Mouse (Mus musculus) kidney, adult 8-10 months (tissue): ENCODE results near the gene Fndc11.
A peak's percentile ranks its signal among the peaks of the same experiment; 100 is the strongest.

Source experiments
- DNase-seq, 2 experiments: peaks; one replicate each; pipeline ENCODE4 v3.0.0; 2022

The Fndc11 gene

DNA sequence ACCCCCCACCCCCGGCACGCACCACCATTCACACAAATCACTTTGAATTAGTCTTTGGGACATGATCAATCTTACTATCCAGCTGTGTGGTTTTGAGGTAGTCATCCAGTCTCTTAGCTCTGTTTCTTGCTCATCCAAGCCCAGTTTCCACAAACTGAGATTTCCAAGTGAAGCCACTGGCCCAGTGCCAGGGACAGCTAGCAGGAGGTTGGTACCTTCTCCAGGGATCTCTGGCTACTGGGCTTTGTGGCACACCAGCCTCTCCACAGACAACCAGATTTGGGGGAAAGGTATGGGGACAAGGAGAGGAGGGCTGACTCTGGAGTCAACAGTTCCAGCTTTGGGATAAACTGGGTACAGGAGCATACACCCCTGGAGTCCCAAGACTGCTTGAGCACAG is 548 bp downstream of the Fndc11 start:
- no peak for DNase-seq

DNA sequence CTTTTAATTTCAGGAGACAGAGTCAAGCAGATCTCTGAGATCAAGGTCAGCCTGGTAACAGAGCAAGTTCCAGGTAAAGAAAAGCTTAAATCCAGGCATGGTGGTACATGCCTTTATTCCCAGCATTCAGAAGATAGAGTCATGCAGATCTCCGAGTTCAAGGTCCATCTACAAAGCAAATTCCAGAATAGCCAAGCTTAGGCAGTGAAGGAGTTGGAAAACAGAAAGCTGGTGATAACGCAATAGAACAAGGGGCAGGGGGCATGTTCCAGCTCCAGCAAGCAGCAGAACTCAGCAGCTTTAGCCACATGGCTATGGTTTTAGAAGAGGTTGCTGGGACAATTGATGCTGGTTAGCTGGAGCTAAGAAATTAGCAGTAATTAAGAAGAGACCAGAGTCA is 5.2 kb downstream of the Fndc11 start:
- DNase-seq: no peak

DNA sequence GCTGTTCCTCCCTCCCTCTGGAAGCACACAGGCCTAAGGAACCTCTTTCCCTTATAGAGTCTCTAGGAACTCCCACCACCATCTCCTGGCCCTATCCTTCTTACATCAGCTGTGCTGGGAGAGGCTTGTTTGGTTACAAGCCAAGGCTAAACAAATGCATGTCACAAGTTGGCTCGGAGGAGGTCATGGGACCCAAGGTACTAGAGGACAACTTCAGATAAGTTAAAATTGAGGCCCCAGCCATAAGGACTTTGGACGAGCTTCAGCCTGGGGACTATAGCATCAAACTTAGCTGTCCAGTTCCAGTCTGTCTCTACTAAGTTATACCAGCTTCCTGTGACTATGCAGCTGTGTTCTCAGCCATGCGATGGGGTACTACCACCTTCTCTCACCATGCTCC is 7.3 kb downstream of the Fndc11 start:
- DNase-seq: no peak

DNA sequence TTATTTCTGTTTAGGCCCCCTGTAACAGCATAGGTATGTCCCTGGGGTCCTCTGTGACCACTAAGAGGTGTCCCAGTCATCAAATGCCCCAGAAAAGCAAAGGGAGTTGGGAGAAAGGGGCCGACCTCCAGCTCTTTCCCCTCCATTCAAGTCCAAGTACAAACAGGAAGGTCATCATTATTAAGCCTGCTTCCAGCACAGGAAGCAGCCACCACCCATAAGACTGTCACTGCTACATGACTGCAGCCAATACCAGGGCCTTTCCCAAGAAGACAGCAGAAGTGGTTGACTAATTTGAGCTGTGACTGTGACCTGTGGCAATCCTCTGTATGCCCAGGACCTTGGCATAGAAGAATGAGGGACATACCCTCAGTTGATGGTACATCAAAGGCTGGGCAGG is 8.5 kb downstream of the Fndc11 start:
- no peak for DNase-seq

DNA sequence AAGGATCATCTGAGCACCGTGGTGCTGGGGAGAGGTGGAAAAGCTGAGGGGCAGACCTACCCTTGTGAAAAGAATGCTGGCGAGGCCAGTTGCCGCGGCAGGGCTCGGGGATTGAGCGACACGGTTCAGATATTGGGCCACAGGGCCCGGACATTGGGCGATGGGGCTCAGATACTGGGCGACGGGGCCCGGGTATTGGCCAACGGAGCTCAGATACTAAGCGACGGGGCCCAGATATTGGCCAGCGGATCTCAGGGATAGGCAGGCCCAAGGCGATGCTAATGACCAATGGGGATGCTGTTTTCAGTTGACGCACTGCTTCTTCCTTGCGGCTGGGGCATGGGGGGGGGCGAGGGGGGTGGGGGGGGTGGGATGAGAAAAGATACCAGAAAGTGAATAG is 11.4 kb downstream of the Fndc11 start:
- no peak for DNase-seq

DNA sequence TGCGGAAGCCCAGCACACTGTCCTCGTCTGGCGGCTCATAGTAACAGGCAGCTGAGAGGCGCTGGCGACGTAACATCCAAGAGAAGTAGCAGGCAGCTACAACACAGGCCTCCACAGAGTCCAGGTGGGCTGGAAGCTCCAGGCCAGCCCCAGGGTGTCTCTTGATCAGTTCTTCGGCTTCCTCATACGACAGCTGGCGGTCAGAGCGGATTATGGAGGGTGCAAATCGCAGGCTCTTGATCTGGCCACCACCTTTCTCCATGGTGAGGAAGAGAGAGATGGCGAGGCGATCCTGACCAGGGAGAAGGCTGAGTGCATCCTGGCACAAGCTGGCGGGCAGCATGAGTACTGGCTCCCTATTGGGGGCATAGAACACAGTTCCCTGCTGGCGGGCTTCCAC is 13.6 kb downstream of the Fndc11 start:
- no peak for DNase-seq

DNA sequence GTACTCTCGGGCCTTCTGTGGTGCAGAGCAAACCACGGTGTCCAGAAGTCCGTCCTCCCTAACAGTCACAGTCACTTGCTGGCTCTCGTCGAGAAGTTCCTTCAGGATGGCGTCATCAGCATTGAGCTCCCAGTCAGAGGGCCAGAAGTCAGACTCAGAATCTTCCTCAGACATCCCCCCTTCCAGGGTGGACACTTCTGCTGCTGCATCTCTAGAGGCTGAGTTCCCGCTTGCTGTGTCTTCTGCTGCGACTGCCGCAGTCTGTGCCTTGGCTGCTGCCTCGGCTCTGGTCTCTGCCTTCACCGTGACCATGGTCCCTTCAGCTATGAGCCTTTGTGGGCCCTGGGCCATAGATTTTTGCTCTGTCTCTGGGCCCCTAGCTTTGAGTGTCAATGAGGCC is 14.9 kb downstream of the Fndc11 start:
- no peak for DNase-seq

DNA sequence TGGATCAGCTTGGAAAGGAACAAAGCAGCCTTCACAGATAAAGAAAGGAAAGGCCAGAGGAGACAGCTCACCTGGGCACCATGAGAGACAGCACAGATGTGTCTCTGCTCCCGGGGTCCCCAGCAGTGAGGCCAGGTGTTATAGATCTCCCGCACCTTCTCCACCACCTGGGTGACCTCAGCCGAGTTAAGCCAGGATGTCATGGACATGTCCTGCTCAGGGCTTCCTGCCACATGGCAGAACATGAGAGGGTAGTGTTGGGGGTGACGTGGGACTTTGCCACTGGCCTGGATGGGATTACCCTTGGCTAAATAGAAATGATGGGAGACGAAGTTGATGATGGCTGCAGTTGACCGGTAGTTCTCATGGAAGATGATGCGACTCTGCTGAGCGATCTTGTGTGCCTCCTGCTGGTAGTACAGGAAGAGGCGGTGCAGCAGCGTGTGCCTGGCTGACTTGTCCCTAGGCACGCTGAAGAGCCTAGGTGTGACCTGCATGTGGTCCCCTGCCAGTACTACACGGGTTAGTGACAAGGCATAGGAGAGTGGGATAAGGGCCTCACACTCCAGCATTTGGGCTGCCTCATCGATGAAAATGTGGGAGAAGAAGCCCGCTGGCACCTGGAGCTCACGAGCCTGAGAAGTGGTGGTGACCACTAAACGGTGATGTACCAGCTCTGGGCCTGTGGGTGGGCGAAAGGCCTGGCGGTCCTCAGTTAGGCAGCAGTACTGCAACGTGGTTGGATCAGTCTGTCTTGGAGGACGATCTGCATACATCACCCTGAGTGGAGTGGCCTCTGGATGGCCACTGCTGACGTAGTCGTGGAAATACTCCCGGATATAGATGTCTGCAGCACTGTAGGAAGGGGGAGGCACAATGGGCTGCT is 16.1 kb downstream of the Fndc11 start:
- no peak for DNase-seq

DNA sequence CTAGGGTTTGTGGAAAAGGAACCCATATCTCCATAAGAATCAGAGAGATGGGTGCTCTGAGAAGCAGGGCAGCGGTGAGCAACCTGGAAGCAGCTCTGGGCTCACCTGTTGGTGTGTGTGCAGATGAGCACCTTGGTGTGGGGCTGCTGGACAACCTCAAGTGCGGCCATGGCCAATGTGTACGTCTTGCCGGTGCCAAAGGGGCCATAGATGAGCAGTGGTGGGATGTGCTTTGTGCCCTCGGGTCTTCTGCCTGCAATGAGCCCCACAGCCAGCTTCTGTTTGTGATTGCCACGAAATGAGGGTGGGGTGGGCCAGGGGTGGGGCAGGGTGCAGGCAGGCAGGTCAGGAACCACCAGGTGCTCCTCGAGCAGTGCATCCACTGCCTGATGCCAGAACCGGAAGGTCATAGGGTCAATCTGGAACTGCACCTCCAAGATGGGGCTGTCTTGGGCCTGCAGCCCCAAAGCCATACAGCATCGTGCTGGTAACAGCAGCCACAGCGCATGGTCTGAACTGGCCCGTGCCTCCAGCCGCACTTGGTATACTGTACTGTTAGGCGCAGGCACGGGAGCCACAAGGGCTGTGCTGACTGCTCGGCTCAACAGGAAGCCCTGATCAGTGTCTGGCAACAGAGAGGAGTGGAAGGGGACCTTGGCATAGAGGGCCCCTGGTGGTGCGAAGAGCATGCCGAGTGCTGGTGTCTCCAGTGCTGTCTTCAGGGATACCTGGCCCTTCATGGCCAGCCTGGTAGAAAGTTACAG is 17.6 kb downstream of the Fndc11 start:
- DNase-seq: no peak

DNA sequence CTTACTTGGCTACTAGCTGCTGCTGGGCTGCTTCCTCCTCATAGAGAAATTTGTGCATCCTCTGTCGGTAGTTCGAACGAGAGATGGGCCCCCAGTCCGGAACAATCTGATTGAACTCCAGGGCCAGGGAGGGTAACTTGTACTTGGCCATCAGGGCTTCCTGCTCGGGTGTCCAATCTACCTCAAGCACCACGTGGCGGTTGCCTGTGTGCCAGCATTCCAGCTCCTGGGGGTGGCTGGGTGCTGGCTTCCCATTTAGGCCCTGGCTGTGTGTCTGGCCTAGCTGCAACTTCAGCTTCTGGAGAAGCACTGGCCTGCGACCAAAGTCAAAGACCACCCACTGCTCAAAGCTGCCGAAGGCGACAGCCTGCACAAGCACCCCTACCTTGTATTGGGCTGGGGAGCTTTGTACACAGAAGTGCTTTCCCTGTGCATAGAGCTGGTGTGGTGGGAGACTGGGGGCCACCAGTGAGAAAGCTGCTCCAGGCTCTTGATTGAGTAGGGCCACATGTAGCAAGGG is 18.3 kb downstream of the Fndc11 start:
- DNase-seq: no peak

DNA sequence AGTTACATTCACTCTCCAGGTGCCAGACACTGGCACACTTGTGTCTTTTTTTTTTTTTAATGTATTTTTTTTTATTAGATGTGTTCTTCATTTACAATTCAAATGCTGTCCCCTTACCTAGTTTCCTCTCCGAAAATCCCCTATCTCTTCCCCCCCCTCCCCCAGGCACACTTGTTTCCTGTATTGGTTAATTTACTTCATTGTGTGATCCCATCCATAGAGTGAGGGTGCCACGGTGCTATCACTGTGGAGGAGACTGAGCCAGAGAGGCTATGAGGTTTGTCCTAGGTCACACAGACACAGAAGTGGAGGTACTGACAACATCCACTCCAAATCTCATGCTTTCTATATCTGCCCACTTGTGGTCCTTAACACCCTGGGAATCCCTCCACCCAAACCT is 19.0 kb downstream of the Fndc11 start:
- DNase-seq: no peak

DNA sequence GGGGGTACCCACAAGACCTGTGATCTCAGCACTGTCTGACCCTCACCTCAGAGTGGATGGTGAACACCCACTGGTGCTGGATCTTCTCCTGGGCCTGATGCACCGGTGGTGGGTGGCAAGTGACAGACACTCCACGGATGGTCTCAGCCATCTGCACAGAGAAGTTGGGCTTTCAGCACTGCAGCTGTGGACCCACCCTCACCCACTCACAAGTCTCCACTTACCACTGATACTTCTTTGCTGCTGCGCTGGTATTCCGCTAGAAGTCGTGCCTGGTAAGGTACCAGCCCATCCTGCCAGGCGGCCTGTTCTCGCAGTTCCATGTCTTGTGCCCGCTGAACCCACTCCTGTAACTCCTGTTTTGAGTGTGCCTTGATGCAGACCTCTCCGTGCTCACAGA is 19.4 kb downstream of the Fndc11 start:
- no peak for DNase-seq

DNA sequence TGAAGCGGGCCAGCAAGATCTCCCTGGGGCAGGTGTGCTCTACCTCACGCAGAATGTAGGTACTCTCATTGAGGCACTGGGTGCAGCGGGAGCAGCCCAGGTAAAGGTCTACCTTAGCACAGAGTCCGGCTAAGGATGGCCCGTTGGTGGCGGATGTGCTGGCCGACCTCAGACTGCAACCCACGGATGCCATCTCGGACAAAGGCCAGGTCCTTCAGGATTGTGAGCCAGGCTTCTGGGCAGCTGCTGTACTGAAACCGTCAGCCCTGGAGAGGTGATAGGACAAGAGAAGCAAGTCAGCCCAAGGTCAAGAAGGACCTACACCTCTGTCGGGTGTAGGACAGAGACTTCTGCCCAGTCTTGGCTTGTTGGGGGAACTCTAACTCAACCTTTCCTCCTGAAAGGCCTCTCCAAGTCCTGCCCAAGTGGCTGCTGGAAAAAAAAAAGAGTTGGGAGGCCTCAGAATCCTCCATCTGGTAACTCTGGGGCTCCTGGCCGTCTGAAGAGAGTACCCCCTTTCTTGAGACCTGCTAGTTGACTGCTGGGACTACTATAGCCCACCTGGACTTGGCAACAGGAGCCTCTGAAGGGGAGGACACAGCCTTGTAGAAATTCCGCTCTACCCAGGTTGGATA is 21.1 kb downstream of the Fndc11 start:
- DNase-seq: no peak

DNA sequence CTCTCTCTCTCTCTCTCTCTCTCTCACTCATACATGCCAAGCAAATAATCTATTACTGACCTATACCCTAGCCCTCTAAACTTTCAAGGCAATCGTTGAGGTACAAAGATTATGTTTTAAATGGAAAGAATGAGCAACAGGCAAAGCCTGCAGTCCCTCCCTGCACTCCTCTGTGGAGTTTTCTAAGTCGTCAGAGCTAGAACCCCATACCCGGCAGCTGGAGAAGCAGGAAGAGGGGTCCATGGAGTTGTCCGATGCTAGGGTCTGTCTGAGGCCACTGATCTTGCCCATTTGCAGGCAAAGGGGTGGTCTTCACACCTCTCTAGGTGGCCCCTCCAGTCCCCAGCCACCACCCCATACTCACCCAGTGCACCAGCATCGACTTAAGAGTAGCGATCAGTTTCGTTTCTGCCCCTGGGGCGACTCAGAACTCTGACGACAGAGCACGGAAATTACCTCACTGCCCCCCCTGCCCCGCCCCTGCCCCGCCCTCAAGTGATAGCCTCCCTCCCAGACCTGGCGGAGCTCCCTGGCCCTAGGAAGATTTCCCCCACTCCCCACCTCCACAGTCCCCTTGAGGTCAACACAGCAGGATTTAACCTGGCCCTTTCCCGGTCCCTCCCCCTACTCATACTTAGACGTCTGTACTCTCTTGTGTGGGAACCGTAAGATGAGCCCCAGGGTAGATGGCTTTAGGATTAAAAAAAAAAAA is 21.9 kb downstream of the Fndc11 start, which contains the start of gene Helz2:
TSS of gene Helz2 (minus strand) at position 426 of the 712 bp plus-strand sequence.
- DNase-seq: peak; percentile 41

DNA sequence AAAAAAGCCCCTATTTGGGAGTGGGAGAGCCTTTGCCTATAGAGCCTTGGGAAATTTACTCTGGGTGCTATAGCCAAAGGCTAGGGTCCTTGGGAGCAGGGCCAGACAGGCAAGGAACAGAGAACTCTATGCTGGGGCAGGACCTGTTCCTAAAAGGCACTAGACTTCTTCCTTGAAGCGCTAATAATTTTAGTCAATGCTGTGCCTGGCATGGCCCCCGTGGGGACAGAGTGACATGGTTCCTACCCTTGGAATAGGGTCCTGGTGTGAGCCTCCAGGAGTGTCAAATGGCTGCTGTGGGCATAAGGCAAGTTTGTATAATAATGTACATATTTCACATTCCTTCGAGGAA is 22.5 kb downstream of the Fndc11 start:
- DNase-seq: no peak

DNA sequence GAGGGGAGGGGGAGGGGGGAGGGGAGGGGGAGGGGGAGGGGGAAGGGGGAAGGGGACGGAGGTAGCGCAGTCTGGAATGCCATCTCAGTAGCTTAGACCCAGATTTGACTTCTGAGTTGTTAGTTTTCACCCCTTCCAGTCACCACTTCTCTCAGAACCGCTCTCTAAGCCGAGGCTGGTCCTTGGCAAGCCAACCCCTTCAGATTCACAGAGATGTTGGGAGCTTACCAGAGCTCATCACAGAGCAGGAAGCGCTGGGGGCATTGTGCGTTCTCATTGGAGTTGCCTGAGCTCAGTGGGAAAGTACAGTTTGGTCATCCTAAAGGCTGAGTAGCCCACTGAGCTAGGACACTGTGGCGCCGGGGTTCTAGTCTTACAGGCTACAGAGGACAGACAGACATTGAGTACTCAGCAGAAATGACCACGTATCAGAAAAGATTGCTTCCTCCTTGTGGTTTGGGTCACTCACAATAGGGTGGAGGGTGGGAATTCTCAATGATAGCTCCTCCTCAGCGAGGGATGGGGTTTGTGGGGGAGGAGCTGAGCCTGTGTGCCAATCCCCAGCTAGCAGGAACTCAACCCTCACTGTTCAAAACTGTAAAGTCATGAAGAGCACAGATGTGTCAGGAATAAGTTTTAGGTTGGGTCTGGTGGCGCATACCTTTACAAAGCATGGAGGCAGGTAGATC is 24.0 kb downstream of the Fndc11 start:
- peak; percentile 31 to 36 for DNase-seq

DNA sequence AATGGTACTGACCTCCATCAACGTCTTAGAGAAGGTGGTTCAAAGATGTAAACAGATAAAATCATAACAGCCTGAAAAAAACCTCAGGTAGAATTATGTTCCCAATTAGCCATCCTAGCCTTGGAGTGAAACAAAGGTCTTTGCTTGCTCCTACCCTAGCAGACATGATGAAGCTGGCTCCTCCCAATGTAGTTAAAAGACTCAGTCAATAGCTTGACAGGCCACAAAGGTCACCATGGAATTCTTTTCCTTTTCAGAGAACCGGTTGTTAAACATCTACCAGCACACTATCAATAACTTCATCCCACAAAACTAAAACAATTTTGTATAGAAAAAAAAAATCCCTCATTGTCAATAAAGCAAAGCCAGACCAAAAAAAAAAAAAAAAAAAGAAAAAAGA is 25.2 kb downstream of the Fndc11 start:
- DNase-seq: no peak

DNA sequence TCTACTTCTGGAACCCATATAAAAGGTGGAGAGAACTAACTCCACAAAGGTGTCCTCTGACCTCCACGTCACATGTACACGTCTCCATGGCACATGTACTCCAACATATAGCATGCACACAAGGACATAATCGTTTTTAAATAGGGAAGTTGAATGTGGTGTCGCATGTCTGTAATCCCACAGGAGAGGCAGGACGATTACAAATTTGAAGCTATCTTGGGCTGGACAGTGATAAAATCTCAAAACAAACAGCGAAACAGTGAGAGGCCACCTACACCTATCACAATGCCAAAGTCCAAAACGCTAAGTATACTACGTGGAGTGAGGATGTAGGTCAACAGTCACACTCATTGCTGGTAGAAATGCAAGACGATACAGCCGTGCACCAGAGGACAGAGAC is 29.4 kb downstream of the Fndc11 start:
- no peak for DNase-seq

DNA sequence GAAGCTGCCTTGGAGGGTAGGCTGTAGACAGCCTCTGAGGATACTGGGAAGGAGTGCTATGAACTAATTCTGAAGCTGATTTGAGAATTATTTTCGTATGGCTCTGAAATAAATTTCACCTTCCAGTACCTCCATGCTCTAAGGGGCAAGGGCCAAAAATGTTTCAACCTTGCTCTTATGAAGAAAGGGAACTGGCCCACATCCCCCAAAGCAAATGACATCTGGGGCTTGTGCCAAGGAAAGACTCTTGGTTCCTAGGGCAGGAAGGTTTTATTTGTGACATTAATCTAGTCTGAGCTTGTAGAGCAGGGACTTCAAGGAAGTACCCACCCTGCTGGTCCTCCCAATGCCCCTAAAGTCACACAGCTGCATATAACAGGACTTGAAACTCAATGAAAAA is 32.0 kb downstream of the Fndc11 start:
- no peak for DNase-seq

DNA sequence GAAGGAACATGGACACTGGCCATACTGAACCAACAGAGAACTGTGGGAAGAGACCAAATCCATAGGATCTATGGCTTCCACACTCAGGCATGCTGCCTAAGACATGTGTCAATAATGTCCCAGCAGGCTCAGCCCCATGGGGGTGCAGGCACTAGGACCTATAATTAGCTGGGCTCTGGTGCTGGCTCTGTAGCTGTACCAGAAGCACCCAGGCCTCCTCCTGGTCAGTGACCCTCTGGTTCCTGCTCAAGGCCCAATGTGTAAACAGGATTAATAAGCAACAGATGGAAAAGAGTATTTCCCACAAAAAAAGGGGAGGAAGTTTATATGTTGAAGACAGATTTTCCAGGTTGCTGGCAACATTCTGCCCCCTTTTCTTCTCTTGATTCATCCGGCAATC is 33.4 kb downstream of the Fndc11 start:
- DNase-seq: no peak

DNA sequence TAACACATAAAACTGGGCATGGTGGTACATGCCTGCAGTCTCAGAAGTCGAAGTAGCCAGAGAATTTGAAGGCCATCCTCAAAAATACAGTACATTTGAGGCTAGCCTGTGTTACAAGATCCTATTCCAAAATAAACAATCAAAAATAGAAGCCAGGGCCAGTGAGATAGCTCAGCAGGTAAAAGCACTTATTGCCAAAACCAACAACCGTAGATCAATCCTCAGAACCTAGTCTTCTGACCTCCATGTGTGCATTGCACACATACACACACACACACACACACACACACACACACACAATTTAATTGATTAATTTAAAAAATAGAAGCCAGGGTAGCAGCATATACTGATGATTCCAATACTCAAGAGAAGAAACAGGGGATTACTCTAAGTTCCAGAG is 47.0 kb downstream of the Fndc11 start:
- no peak for DNase-seq

DNA sequence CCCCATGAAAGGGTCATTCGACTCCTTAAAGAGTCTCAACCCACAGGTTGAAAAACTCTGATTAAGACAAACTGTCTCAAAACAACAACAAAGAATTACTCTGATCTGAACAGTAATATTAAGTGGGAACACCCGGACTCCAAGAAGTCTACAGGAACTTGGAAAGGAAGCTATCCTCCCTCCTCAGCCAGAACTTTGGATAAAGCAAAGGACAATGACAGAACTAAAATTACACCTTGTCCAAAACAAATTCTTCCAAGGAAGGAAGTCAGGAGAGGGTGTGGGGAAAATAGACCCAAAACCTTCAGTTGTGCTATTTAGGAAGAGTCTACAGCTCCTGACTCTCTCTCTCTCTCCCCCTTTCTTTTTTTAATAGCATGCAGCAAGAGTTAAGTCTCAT is 52.3 kb downstream of the Fndc11 start:
- DNase-seq: peak in 1 of 2 experiments; percentile 41
